Mouse (Mus musculus): Measurements from ENCODE around the gene Kmt2c.
"Not testable (repeated sequence)": the region's sequence is repeated elsewhere in the genome, so short reads cannot be mapped to it uniquely, and the experiment has no call there.

Gene Kmt2c

DNA sequence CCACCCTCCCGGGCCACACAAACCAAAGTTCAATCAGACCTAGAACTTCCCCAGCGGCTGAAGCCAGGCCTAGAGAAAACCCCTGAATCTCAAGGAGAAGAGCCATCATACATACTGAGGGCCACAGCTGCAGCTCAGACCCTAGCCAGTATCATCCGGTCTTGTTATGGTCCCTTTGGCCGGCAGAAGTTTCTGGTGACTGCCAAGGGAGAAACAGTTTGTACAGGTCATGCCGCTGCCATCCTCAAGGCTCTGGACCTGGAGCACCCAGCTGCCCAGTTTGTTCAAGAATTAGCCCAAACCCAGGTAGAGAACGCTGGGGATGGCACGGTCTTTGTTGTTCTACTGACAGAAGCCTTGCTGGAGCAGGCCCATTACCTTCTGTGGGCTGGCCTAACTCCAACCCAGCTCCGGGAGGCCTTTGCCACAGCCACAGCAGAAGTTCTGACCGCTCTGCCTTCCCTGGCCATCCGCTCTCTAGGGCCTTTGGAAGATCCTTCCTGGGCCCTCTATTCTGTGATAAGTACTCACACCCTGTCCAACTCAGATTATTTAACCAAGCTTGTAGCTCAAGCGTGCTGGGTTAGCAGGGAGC, 17.8 kb upstream of the Kmt2c start:
- DNase-seq (ENCODE audit: low read depth, low spot score) = no peak

DNA sequence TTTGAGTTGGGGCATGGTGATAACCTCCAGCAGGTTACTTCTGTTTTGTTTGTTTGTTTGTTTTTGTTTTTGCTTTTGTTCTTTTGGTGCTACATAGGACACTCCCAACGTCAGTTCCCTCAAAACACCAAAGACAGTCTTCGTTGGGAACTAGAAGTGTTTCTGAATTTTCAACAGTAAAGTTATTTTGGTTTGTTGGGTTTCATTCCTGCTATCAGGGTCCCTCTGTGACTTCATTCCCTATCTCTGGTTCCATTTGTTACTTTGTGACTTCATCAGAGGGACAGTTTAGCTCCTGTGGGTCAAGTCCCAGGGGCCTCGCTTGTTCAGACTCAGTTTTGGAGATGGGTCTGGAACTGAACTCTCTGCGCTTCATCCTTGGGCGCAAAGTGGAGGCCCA, 17.2 kb upstream of the Kmt2c start, which contains the start of gene Cct8l1:
Gene Cct8l1 (plus strand): TSS at position 301 of the 400 bp plus-strand sequence.
- no peak for DNase-seq (ENCODE audit: low read depth, low spot score)

DNA sequence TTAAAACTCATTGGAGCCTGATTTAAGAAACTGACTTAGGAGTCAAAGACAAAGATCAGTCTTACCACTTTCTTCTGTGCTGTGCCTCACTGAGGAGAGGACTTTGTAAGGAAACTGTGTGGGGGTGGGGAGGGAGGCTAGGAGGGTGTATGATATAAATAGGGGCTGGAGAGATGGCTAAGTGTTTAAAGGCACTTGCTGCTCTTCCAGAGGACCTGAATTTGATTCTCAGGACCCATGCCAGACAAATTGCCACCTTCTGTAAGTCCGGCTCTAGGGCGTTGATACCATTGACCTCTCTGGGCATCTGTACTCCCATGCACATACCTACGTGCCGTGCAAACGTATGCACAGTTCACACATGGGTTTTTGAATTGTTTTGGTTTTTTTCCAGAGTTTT, 7.5 kb upstream of the Kmt2c start:
- DNase-seq (ENCODE audit: low read depth, low spot score) = no peak

DNA sequence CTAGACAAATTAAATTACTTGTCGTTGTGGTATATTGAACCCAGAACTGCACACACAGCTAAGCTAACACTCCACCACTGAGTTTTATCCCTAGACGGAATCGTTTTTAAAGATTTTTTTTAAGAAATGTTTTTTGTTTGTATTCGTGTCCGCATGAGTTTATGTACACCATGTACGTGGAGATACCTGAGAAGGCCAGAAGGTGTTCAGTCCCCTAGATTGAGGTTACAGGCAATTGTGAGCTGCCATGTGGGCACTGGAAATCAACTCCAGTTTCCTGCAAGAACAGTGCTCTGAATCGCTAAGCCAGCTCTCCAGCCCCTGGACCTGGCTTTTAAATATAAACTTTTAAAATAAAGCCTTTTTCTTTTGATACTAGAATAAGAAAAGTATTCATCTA, 2.1 kb upstream of the Kmt2c start:
- DNase-seq (ENCODE audit: low read depth, low spot score) = no peak

DNA sequence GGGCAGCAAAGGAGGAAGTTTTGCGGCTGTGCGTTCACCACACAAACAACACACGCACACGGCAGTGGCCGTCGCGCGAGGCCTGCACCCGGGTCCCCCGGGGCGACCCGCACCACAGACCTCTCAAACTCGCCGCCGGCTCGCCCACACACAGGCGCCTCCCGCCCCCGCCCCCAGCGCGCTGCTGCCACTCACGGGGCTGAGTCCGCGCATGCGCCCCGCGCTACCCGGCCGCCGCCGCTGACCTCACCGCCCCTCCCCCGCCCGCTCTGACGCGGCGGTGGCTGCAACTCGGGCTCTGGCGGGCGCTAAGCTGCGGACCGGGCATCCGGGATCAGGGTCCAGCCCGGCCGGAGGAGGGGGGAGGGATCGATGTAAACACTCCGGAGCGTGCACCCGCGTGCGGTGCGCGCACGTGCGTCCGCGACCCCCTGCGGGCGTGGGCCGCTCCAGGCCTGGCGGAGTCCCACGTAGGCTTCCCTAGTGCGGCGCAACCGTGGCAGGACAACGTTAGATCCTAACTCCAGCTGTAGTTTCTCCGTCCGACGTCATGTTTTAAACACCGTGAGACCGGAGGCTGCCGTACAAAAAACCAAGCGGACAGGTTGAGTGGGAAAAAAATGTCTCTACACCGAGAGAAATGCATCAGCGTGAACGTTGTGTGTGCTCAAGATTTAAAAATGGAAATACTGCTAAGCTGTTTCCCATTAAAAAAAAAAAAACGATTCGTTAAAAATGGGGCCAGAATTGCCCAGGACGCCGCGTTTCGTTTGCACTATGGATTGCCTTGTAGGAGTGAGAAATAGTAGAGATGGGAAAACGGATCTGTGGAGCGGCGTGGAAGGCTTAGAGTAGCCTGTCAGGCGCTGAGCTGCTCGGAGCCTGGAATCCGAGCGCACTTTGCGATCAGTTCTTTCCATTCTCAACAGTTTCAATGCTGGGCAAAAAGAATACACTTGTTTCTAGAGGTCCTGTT, 1.1 kb upstream of the Kmt2c start:
- DNase-seq (ENCODE audit: low read depth, low spot score) = peak; percentile 96

DNA sequence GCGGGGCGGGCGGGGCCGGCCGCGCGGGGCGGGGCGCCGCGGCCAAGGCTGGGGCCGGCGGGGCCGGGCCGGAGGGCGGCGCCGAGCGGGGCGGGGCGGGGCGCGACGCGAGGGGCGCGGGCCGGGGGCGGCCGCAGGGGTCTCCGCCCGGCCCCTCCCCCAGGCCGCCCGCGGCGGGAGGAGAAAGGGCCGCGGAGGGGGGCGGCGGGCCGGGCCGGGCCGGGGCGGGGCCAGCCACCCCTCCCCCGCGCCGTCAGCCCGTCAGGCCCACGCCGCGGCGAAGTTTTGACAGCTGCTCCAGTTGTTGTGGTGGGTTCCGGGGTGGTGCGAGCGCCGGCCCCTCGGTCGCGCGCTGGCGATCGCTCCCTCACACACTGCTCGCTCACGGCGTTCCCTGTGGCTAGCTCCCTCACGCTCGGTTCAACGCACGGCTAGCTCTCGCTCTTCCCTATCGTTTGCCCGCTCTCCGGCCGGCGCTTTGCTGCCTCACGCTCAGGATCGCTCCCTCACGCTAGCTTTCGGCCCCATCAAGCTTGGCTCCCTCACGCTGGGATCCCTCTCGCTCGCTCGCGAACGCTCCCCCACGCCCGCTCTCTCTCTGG, 339 bp upstream of the Kmt2c start:
- DNase-seq (ENCODE audit: low read depth, low spot score) = peak; percentile 82

DNA sequence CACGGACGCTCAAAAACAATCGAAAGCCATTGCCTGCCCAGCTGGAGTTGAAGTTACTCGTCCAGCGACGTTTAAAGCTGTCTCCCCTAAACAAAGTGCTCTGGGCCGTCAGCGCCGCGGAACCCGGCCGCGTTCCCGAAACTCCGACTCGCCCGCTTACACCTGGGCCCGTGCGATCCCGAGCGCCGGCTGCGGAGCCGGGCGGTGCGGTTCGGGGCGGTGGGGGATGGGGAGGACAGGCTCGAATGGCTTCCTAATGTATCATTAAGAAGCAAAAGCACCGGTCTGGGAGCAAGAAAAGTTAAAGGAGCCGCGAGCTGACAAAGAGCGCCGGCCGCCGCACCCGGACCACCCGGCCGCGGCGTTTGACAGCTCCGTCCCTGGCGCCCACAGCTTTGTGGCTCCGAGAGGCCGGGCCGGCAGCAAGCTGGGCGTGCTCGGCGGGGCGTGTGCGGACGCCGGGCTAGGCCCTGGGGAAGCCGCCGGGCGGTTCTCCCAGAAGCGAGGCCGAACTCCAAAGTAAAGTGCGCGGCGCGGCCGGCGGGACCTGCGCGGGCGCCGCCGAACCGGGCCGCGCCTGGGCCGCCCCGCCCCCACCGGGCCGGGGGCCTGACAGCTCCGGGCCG, 750 bp downstream of the Kmt2c start:
- DNase-seq (ENCODE audit: low read depth, low spot score) = peak; percentile 64

DNA sequence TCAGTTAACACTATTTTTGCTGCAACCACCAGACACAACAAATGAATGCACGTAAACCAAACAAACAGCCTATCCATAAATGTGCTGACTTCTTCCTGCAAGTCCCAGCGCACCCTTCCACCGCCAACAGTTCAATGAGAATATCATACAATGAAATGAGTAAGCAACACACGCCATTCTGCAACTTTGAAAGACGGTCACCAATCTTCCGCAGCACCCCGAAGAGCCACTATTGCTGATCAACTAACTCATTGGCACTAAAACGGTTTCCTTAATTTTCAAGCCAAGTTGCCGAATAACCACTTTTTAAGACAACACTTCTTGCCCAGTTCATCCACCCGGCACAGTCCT, 1.2 kb downstream of the Kmt2c start:
- DNase-seq (ENCODE audit: low read depth, low spot score) = no peak

DNA sequence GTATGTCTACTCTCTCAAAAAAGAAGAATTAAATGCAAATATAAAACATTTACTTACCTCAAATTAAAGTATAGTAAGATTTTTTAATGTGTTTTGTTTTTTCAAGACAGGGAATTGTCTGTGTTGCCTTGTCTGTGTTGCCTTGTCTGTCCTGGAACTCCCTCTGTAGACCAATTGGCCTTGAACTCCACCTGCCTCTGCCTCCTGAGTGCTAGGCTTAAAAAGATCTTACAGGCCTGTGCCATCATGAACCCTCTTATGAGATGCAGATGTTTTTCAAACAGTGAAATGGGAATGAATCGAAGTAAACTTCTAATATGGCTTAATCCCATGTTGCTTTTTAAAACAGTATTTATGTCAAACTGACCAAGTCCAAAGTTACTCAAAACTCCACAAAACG, 1.9 kb downstream of the Kmt2c start:
- DNase-seq (ENCODE audit: low read depth, low spot score) = no peak

DNA sequence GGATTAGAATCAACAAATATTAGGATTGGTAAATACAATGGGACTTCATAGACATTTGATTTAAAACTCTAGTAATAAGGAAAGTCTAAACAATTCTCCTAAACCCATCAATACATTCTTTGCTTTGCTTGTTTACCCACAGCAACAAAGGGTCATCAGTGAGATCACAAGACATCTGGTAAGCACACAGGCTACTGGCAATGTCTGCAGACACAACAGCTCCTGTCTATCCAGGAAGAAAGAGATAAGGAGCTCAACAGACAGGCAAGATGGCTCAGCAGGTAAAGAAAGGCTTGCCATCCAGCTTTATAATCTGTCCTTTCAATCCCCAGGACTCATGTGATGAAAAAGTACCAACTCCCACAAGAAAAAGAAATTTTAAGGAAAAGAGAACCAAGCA, 19.7 kb downstream of the Kmt2c start:
- DNase-seq (ENCODE audit: low read depth, low spot score) = no peak

DNA sequence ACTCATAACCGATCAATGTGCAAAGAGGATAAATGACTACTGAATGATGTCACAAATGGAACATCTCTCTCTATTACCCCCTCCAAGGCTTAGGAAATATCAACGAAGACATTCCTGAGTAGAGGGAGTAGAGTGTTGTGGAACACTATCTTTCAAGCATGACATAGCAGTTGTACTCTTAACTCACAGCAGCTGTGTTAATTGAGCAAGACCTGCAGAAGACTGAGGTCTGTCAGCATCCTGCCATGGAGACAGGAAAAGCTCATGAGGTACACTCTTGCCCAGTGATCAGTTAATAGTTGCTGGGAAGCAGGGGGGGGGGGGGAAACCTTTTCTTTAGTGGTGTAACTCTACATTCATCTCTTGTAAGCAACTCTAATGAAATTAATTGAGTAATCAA, 22.8 kb downstream of the Kmt2c start:
- no peak for DNase-seq (ENCODE audit: low read depth, low spot score)

DNA sequence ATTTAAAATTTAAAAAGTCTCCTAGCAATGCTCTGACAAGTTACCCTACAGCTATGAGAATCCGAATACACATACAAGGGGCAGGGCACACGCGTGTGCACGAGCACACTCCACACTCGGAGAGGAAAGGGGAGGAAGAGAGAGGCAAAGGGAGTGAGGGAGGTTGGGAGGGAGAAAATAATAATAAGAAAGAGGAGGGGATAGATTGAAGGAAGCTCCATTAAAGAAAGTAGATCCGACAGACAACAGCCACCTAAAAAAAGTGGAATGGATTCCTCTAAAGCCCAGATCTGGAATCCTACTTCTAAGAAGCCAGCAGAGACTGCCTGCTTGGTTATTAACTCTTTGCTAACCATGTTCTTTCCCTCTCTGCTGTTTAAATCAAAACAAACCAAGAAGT, 26.5 kb downstream of the Kmt2c start:
- peak; percentile 59 for DNase-seq (ENCODE audit: low read depth, low spot score)

DNA sequence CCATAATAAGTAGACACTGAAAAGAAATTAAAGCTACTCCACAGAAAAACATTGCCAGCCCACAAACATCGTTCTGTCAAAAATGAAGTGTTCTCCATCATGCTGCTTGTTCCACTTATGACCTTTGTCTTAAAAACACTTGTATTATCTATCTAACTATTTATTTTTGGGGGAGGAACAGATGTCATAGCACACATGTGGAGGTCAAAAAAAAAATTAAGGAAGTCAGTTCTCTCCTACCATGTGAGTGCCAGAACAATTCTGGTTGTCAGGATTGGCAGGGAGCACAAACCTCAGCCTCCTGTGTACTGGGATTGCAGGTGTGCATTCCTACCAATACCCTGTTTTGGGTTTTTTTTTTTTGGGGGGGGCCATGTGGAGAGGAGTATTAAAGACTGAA, 36.6 kb downstream of the Kmt2c start:
- DNase-seq (ENCODE audit: low read depth, low spot score) = no peak

DNA sequence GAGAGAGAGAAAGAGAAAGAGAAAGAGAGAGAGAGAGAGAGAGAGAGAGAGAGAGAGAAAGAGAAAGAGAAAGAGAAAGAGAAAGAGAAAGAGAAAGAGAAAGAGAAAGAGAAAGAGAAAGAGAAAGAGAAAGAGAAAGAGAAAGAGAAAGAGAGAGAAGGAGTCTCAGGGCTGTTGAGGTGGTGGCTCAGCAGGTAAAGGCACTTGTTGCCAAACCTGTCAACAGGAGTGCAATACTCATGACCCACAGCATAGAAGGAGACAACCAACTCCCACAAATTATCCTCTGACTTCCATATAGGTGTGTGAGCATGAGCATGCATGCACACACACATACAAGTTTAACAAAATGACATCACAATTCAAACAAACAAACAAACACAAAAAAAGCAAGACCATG, 43.2 kb downstream of the Kmt2c start:
- DNase-seq (ENCODE audit: low read depth, low spot score) = not testable (repeated sequence)

DNA sequence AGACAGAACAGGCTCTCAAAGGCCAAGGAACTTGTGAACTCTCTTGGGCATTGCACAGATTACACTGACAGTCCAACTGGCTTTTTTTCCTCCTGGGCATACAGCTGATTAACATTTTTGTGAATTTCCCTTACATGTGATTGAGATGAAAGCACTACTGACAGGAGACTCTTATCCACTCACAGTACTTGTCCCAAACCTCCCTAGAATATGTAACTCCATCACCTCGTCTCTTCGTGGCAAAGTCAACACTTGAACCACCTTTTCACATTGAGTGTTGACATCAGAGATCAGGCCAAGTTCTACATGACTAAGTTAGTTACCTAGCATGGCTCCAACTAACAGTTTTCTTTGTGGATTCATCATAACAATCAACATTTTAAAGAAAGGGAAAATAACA, 45.9 kb downstream of the Kmt2c start:
- no peak for DNase-seq (ENCODE audit: low read depth, low spot score)

DNA sequence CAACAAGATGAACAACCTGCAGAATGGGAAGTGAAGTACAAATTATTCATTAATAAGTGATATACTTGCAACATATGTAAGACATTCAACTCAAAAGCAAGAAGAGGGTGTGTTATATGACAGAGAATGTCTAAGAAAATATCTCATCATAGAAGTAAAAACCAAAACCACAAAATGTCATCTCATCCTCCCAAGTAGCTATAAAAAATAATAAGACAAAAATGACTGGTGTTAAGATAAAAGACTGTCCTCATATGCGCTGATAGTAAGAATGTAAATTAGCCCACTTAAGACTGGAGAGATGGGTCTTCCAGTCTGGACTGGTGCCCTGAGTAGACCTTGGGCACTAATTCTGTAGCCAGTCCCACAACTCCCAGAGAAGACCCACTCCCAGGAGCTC, 61.1 kb downstream of the Kmt2c start:
- no peak for DNase-seq (ENCODE audit: low read depth, low spot score)

DNA sequence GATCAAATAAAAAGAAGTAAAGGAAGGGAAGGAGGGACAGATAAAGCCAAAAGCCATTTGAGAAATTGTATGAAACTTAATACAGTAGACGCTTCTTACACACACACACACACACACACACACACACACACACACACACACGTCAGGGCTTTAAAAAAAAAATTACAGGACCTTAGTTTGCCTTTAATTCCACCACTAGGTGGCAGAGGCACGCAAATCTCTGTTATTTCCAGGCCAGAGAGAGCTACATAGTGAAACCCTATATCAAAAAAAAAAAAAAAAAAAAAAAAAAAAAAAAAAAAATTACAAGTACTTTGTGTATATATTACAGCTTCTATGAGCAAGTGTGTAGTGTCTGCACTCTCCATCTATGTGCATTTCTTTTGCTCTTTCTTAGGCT, 62.5 kb downstream of the Kmt2c start:
- DNase-seq (ENCODE audit: low read depth, low spot score) = peak; percentile 75

DNA sequence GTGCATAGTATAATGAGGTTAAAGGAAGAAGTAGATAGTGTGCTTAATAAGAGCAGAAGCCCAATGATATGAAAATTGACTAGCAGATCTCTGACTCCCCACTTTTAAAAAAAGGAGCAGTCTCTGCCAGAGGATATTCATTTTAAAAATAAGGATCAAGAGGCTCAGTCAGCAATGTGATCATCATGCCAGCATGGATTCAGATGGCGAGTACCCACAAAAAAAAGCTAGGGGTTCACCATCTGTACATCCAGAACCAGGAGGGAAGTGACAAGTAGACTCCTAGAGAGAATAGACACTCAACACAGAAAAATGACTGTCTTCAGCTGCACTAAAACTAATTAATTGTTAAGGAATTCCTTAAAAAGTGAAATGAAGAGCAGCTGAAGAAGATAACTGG, 76.0 kb downstream of the Kmt2c start:
- DNase-seq (ENCODE audit: low read depth, low spot score) = no peak

DNA sequence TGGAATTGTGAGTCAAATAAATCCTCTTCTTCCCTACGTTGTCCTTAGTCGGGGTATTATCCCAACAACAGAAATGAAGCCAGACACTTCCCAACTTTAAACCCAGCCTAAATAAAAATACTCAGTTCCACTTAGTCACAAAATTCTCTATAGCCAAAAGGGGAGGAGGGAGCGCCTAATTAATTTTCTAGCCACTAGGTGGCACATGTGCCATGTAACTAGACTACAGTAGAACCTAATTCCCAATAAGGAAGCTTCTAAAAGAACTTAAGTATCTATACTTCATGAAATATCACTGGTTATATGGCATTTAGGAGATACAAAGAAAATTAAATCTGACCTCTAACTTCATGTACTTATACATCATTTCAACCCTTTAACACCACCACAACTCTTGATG, 78.0 kb downstream of the Kmt2c start:
- peak; percentile 63 for DNase-seq (ENCODE audit: low read depth, low spot score)

DNA sequence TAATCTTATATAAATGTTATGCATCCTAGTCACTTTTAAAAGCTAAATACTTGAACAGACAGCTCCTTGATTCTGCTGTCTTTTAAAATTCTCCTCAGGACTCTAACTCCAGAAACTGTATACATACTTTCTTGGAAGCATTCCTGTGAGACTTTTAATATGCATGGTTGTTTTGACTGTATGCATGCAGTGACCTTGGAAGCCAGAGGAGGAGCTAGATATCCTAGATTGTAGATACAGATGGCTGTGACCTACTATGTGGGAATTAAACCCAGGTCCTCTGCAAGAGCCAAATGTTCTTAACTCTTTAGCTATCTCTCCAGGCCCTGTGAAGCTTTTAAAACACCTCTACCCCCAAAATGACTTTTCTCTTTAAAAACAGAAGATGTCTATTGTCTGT, 83.2 kb downstream of the Kmt2c start:
- peak; percentile 21 for DNase-seq (ENCODE audit: low read depth, low spot score)

DNA sequence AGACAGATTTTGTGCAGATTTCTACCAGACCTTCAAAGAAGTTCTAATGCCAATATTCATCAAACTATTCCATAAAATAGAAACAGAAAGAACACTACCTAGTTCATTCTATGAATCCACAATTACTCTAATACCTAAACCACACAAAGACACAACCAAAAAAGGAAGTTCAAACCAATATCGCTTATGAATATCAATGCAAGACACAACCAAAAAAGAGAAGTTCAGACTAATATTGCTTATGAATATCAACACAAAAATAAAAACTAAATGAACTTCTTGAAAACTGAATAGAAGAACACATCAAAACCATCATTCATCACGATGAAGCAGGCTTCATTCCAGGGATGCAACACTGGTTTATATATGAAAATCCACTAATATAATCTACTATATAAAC, 101.9 kb downstream of the Kmt2c start:
- no peak for DNase-seq (ENCODE audit: low read depth, low spot score)

DNA sequence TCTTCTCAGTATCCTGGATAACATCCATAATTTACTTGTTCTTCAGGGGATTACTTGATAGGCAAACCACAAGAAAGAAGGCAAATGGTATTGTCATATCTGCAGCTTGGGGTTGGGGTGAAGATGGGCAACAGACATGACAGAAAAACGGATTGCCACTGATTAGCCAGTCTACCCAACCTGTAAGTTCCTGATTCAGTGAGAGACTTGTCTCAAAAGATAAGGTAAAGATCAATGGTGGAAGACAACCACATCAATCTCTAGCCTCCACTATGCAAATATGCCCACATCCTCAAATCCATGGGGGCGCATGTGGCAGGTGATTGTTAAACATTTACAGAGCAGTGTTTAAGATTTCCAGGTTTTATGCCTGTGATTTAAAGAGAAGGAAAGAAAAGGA, 105.9 kb downstream of the Kmt2c start:
- no peak for DNase-seq (ENCODE audit: low read depth, low spot score)

All from R1 (cell line).